Mouse (Mus musculus) MEL (cell line): ENCODE measurements around the gene Cldn13.
"Not testable (repeated sequence)": the region's sequence is repeated elsewhere in the genome, so short reads cannot be mapped to it uniquely, and the experiment has no call there.

Experiments
- MAFK ChIP-seq: IDR thresholded peaks from 2 replicates; pipeline ENCODE4 v1.6.1; 2011; ENCODE audit warnings: low read depth, mild to moderate bottlenecking, low read length, improper control_type of control experiment, borderline replicate concordance
- MEF2A ChIP-seq: IDR thresholded peaks from 2 replicates; pipeline ENCODE4 v1.6.1; 2014; ENCODE audit warnings: low read depth, mild to moderate bottlenecking, inconsistent platforms, low read length, improper control_type of control experiment; ENCODE audit not compliant: poor library complexity, insufficient replicate concordance, severe bottlenecking; ENCODE audit errors: extremely low read depth
- POLR2A ChIP-seq, 2 experiments: IDR thresholded peaks; 2 replicates each; pipeline ENCODE4 v1.6.1; 2011 to 2012; ENCODE audit warnings: low read length in 2 of 2, mild to moderate bottlenecking in 2 of 2, control low read depth in 1 of 2, improper control_type of control experiment in 1 of 2, low read depth in 1 of 2, moderate library complexity in 1 of 2; ENCODE audit not compliant: control insufficient read depth in 1 of 2, insufficient read depth in 1 of 2, poor library complexity in 1 of 2
- SMC3 ChIP-seq: IDR thresholded peaks from 2 replicates; pipeline ENCODE4 v1.6.1; 2011; ENCODE audit warnings: low read depth, low read length, improper control_type of control experiment
- TCF12 ChIP-seq: IDR thresholded peaks from 2 replicates; pipeline ENCODE4 v1.6.1; 2014; ENCODE audit warnings: low read depth, mild to moderate bottlenecking, inconsistent platforms, low read length, improper control_type of control experiment, moderate library complexity

GRCm38 (mm10) chr5:134933686-134934085 lies 18.4 kb upstream of the Cldn13 start:
- not testable (repeated sequence) for TF ChIP-seq SMC3; MAFK; MEF2A; TCF12; POLR2A (IDR thresholded peaks at IDR 0.05; ENCODE audit: control insufficient read depth in 1 of 2, insufficient read depth in 1 of 2, low read depth in 1 of 2, low read length in 2 of 2, poor library complexity in 1 of 2)
